Mouse (Mus musculus): ENCODE results near the gene March4.
A peak's percentile ranks its signal among the peaks of the same experiment; 100 is the strongest.

Gene March4

DNA sequence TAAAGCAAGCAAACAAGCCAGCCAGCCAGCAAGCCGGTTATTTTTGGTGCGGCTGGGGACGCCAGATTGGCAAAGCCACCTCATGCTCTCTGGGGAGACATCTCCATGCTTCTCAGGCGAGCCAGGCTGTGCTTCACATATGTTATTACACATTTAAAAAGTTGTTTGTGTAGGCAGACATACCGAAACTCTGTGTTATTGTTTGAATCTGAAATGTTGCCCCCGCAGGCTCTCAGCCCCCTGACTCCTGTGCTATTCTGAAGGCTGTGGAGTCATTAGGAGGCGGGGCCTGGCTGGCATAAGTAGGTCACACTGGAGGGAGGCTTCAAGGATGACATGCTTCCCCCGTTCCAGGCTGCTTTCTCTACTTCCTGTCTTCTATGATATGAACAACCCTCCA lies 97.6 kb downstream of the March4 start:
- DNase-seq, result peak; percentile 35

DNA sequence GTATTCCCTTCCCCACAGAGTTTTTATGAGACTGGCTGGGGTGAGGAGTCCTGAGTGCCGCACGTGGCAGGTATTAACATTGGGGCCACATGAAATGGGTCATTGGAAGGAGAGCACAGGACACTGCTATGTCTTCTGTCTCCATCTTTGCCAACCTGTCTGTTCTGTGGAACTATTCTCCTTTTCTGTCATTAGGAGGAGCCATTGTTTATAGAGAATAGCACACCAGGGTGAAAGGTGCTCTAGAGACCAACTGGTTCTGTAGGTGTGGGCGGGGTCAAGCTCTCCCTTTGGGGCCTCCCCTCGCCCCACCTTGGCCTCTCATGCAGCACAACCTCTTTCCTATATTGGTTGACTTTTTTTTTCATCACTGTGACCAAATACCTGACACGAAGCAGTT lies 99.8 kb downstream of the March4 start:
- DNase-seq, result no peak

DNA sequence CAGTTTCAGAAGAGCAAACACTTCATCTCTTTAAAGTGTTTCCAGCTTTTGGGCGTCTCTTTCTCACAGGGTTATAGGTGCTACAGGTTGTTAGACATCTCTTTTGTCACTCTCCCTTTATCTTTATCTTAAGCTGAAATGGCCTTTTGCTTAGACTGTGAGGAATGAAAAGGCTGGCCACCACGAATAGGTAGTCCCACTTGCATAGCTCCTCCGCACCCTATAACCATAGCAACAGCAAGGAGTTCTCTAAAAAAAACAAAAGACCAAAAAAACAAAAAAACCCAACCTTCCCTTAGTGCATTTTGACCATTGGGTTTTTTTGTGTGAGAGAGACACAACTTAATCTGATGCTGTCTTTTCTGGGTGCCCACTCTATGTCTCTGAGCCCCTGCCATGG lies 102.2 kb downstream of the March4 start:
- DNase-seq, result no peak

DNA sequence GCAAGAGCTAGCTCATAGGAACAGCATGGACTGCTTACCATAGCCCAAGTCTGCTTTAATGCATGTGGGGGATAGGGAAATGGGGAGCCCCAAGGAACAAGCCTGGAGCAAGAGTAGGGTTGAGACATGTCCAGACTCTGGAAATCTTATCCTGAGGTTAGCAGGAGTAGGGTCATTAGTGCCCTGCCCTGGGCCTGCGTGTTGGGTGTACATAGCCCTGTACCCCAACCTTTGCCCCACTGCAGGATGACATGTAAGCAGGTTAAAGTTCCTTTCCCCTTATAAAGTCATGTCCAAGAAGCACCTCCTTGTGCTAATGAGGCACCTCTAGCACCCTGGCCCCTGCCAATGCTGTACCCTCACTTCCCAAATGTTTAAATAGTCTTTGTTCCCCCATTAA lies 104.2 kb downstream of the March4 start:
- no peak for DNase-seq

DNA sequence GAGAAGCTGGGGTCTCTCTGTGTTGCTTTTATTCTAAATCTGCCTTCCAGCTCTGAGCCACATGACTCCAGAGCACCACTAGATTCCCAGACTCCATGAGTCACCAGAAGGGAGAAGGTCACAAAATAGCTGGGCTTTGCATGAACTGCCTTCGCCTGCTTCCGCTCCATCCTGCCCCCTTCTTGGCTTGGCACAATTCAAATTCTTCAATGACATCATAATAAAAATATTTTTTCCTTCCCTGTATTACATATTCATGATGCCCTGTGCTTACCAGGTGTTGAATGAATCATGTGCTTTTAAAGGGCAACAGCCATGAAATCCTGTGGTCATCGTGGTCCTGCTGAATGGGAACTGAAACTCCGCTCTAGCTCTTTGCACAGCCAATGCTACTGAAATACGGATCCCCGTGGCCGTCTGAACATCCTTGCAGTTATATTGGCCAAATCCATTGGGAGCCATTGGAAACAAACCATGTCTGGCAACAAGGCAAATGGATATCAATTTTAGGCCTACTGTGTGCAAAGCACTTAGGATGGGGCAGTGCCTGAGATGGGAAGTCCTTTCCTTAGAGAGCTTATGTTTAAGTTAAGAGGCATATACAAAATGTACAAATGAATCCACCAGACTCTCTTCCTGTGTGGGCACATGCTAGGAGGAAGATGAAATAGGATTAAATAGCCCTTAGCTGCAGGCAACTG lies 107.5 kb downstream of the March4 start:
- DNase-seq, result no peak

DNA sequence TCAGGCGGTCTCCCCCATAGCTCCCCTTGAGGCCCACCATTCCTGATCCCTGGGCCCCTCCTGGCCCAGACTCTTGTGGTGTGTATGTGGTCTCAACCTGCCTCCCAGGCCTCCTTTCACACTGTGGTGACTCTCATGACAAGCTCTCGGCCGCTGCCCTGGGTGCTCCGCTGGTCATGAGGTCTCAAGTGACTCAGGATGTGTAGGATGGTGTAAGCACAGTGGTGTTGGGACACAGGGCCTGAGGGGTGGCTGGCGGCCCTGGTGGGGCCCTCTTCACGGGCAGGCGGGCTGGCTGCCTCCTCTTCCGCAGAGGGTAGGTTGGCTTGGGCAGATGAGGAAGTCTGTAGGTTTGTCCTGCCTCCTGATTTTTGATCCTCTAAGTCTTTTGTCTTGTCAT lies 108.2 kb downstream of the March4 start:
- DNase-seq, result no peak

DNA sequence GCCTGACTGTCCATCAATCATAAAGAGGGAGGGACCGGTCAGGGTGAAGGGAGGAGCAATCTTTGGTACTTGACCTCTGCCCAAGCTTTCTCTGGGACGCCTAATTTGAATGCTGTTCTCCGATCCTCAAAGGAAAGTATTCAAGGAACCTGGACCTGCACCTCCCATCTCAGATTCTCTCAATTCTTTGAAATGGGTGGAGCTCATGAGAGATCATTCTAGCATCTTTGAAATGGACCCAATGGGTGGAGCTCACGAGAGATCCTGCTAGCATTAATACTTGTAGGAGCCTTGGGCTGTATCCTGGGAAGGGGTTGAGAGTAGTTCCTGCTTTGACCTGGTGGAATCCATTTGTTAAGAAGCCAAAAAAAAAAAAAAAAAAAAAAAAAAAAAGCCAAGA lies 110.3 kb downstream of the March4 start:
- no peak for DNase-seq

DNA sequence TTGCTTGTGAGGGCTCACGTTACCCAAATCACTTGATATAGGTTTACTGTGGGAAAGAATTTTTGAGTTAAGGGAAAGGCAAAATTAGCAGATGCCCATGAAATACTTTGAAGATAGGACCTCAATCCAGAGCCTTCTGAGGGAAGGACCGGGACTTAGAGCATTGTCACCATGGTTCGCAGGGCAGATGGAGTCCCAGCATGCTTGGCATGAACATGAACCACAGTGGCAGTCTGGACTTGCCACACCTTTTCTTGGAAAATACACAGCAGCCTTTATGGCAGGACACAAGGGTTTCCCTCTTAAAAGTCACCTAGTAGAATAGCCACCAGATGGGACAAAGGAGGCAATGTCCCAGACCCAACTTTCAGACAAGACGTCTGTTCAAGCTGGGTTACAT lies 114.6 kb downstream of the March4 start:
- peak; percentile 74 for DNase-seq

DNA sequence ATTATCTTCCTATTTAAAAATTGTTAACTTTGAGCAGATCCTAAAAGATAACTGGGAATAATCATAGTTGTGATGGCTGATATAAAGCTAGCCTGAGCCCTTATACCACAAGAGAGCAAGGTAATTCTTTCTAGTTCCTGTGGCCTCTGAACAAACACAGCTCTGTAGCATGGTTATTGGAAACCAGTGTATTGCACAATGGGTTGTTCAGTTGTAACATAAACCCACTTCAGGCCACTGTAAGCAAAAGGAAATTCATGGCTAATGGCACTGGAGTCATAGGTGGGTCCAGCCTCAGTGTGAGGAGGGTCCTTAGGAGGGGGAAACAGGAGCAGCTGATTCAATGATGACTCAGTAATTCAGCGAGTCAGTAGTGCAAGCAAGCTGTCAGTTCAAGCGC lies 116.5 kb downstream of the March4 start:
- DNase-seq, result no peak

DNA sequence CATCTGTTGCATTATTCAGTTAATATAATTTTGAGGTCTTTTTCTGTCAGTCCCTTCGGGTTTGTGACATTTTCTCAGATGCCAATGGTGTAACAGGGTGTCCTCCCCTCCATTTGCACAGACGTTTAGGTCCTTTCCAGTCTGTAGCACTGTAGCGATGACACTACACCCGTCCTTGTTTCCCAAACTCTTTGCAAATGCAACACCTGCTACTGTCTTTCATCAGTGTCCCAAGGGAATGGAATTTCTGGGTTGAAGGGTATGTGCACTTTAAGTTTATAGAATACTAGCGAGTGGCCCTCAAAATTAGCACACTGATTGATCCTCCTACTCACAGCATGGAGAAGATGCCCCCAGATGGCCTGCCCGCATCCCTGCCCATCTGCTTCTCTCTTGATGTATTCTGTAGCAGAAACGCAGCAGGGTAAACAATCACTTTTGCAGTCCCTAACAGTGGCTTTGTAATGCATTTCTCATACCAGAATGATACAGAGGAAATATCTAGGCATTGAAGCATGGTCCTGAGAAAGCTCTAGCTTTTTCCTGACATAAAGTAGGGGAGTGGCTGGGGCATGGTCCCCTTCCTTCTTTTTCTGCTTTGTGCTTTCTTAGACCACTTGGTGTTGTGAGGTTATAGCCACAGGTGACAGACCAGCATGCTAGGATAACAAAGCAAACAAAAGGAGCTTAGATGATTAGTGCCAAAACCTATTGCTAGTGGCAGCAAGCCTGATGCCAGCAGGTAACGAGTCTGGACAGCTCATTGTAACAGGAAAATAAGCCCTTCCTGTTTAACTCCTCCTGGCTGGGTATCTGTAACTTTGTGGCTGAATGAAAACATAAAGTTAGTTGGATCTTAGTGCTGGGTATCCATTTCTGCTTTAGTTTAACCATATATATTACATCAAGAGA lies 117.7 kb downstream of the March4 start:
- DNase-seq, result no peak

DNA sequence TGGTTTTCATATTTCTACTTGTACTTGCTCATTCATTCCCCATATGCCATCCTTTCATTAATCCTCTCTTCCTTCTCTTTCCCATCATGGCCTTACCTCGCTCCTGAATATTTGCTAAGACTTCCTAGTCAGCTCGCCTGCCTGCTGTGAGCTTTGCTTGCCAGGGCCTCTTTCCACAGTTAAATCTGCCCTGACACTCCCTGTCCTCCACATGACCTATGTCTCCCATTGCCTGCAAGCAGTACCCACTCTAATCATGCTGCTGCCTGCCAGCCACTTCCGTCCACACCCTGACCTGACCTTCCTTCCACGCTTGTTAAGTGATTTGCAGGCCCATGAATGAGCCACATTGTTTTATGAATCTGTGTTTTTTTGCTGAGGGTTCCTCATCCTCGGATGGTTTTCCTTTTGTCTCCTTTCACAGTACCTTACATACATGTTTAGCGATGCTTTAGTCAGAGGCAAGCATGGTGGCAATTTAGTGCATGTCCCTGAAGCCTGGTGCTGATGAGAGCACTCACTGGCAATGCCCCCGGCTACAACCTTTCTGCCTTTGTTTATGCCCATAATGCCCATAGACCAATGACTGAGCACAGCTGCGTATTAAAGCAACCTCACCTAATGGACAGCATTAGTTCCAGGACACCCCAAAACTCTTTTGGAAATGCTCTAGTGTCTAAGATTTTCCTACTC lies 122.0 kb downstream of the March4 start:
- DNase-seq, result no peak

DNA sequence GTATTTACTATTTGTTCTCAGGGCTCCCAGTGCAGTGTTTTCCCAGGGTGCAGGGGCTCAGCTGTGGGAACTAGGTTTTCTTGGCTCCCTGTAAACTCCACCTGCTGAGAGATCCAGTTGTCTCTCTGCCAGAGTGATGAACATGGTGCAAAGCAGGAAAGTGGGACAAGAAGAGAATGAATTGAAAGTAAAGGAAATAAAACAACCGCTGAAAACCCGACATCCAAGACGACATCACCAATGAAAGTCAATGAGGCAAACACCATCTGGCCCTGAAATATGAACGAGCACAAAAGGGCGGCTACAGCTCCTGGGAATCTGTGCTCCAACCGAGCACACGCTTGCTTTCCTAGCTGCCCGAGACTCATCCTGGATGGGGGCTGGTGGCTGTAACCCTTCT lies 122.6 kb downstream of the March4 start:
- no peak for DNase-seq

DNA sequence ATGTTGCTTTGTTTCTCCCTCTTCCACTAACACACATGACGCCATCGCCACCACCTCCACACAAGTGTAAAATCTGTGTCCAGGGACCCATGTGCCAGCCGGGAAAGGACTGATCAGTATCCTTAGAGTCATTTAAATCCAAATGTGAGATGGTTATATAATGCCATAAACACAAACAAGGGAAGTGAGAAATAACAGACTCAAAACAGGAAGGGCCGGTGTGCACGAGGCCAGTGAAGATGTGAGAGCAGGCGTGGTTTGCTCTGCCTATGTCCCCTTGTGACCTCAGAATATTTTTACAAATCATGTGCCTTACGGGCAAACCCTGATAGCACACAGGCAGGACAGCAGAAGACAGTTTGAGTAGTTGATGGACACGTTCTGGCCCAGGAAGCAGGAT lies 123.5 kb downstream of the March4 start:
- no peak for DNase-seq

DNA sequence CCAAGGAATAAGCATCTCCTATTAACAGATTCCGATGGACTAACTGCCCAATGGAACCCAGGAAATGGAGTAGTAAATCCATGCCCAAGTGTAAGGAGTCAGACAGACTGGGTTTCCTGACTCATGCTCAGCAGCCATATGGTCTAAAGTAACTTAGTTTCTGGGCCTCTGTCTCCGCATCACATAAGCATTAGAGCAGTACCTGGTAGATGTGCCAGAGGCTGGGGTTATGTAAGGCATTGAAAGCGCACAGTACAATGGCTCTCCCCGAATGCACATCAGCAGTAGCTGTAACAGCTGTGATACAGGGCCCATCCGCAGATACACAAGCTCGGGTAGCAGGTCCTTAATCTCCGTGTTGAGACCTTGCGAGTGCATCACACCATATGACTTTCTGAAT lies 125.6 kb downstream of the March4 start:
- DNase-seq, result no peak

DNA sequence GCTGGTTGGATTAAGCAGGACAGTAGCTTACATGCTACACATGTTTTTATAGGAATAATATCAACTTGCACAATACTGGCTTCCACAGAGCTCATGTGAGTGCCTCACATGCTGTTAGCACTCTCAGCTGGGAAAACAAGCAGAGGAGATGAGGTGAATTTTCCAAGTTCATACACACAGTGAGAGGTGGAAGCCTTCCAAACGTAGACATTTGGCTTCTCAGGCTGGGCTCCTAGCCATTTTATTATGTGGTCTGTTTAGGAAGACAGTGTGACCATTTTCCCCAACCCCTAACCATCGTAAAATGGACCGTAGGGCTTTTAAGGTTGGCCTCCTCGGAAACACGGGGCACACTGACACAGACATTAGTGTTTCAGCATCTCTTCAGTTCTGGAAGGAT lies 126.8 kb downstream of the March4 start:
- DNase-seq, result peak; percentile 38

DNA sequence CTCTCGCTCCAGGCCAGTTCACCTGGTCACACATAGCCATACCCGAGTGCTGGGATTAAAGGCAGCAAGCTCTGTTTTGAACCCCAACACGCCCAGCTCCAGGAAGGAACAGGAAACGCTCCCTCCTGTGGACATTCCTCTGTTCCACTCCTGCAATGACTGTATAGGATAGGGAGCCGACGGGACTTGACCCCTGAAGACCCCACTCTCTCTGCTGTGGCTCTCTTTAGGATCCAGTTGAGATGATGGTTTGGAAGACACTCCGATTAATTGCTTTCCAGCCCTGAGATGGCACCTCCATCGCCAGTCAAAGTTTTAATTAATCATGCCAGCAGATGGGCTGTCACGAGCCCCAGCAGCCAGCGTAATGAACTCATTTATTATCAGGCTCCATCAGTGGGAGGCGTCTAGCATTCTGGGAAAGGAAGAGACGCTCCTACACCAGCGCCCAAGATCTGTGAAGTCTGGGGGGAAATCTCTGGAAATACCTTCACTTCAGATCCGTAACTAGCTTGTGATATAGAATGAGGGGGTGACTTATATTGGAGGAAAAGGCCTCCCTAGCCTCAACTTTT lies 130.1 kb downstream of the March4 start:
- DNase-seq, result no peak

DNA sequence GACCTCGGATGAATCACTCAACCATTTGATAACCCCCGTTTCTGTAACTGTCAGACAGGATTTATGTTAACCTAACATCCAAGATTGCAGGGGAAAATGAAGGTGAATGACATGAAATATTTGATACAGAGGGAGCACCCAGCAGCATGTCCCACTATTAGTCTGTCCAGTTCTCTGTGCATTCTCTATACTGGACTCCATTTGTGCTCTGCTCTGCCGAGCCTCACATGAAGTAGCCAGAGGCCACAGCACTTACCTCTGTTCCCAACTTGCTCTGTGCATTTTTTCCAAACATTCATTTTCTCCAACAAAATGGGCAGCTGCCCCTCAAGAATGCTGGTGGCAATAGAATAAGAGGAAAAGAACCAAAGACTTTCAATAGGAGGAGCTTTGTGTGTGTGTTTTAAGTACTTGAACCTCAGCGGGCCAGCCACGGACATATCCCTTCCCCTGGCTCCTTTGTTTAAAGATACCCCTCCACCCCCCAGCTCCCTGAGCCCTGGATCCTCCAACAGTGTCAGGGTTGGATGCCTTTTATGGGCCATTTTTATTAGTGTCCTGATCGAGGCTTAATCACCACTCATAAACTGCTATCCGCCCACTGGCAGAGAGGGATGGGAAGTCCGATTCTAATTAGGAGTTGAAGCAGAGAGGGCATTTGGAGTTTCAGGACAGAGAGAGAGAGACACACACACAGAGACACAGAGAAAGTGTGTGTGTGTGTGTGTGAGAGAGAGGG lies 135.2 kb downstream of the March4 start:
- no peak for DNase-seq

DNA sequence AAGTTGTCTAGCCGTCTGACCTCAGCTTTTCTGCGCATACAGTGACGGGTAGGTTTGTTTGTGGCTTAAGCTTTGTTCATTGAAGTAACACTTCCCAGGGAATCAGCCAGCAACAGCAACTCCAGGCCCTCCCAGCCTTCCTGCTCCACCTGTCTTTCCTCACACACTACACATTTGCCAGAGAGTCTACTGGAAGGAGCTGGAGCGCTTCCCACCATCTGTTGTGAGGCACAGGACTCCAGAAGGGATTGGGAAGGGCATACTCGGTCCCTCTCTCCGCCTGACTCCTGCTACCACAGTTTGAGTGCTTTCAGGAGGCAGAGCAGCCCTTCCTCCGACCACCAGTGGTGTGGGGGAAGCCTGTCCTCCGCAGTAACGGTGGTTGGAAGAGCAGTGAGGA lies 136.1 kb downstream of the March4 start:
- DNase-seq, result peak; percentile 85

DNA sequence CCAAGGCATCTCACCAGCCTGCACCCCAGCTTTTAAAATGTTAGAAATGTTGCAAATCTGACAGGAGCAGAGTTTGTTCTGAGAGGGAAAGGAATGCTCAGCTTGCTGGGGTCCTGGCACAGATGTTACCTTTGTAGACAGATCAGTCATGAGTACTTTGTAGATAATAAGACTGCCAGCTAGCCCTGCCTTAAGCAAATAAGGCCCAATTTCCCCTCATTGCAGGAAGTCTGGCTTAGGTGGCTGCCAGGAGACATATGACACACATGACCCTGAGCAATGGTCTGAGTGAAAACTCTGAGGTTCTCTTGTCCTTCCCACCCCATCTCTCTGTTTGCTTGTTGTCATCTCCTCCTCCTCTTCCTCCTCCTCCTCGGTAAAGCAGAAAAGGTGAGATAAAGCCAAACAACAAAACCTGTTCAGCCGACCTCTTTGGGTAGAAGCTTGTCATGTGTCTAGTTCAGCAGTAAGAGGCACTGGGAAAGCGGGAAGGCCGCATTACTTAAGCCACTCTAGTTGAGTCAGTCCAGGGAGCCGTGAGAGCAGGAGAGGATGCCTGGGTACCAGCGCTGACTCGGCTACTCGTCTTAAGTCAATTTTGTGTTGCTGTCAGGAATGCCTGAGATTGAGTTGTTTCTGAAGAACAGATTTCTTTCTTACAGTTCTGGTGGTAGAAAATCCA lies 136.9 kb downstream of the March4 start:
- no peak for DNase-seq

DNA sequence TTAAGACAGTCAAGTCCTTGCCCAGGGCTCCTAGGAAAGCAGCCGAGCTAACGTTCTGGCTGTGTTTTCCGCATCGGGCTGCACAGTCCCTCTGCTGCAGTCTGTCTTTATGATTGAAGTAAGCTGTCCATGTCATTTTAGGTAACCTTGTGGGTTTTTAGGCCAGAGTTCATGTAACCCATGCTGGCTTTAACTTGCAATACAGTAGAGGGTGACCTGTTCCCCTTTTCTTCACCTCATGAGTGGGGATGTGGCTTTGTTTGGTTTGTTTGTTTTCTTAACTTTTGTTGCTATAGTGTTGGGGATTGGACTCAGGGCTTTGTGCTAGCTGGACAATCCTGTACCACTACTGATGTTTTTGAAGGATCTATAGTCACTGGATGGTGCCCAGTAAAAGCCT lies 146.3 kb downstream of the March4 start:
- no peak for DNase-seq

DNA sequence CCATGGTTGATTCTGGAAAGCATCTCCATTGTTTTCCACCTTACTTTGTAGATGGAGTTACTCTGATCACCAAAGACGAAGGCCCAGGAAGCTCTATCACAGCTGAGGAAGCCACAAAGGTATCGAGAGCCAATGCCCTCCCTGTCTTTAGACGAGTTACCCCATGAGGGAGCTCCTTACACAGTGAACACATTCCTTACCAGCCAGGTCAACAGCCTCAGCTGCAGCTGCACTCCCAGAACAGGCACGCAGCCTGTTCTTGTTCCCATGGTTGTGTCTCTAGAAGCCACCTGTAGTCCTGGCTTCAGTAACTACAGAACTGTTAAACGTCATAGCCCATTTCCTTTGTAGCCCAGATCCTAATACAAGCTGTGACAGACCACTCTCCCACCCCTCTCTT lies 153.1 kb downstream of the March4 start:
- DNase-seq, result no peak

DNA sequence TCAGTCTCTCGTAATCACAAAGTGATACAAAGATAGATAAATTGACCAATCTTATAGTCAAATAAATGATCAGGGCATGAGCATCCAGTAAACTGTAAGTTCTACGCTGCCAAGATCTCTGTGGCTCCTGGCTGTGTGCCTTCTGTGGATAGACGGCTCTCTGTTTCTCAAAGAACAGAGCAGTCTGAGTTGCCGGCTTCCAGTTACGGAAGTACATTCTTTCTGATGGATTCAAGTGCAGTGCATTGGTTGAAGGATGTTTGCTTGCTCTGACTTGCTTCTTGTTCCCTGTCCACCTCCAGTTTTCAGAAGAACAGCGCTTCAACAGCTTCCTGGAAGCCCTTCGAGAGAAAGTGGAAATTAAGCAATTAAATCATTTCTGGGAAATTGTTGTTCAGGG lies 153.7 kb downstream of the March4 start:
- DNase-seq, result no peak

Measured in cerebellum, adult 11 months (tissue).